Mouse (Mus musculus) bone marrow, adult 2 months (tissue): Measurements from ENCODE around the gene Ikzf1.

Source experiments
- CTCF ChIP-seq: fragments of 200-500 bp; IDR thresholded peaks from 2 replicates; pipeline ENCODE4 v1.5.1; 2011; ENCODE audit warnings: low read length, control low read depth; ENCODE audit not compliant: control insufficient read depth, insufficient read depth
- POLR2A ChIP-seq: fragments of 200-500 bp; IDR thresholded peaks from 2 replicates; pipeline ENCODE4 v1.6.1; 2011; ENCODE audit warnings: low read depth, mild to moderate bottlenecking, control low read depth, low read length, borderline replicate concordance; ENCODE audit not compliant: control insufficient read depth

DNA sequence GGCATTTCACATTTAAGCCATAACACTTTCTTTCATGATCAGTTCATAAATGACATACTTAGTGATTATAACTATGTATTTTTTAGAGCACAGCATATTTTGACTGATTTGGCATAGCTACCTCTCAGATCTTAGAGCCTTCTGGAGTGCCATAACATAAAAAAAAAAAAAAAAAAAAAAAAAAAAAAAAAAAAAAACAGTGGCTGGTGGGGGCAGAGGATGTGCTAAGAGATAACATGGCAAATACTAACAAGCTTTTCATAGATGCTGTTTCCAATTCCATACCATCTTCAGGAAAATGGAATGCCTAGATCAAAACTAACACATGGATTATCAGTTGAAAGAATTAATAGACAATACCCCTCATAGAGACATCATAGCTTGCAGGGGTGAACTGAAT lies 9.7 kb upstream of the Ikzf1 start:
- TF ChIP-seq CTCF (no peak), POLR2A (no peak)
